Mouse (Mus musculus): ENCODE results near the gene Spon2. TPM values are rescaled to one million over a fixed set of nuclear protein-coding genes. Genes with fewer than 3 reads are reported as not detected.

Gene Spon2
- total and polyA plus RNA-seq, 3 experiments: 0.03 to 0.22 TPM; not detected in 1

GRCm38 (mm10) chr5:33210515-33210914, 7.7 kb downstream of the Spon2 start:
- TF ChIP-seq CTCF (IDR thresholded peaks at IDR 0.05; ENCODE audit: low read depth, low read length) (no peak), GATA1 (IDR thresholded peaks at IDR 0.05; ENCODE audit: borderline replicate concordance, low read length) (no peak), GATA2 (IDR thresholded peaks at IDR 0.05; ENCODE audit: borderline replicate concordance, low read depth, low read length) (no peak), POLR2AphosphoS5 (IDR thresholded peaks at IDR 0.05; ENCODE audit: insufficient replicate concordance, low read depth, low read length) (no peak), TAL1 (conservative IDR thresholded peaks at IDR 0.05; ENCODE audit: low read depth, low read length) (no peak)
- Histone ChIP-seq H3K36me3 (replicated peaks) (peaks cover 10% of the 10 kb centered on the region), H3K27me3 (ENCODE audit: insufficient read depth, low read length) (peaks cover 20% of the 10 kb centered on the region), H3K9me3 (replicated peaks) (no peaks in the 10 kb centered on the region), H3K4me3 (ENCODE audit: low read depth, low read length) (no peak overlapping the region), H3K4me1 (ENCODE audit: insufficient read depth, low read depth, low read length) (peaks cover 43% of the 10 kb centered on the region)
- DNase-seq (ENCODE audit: low spot score) (no peak), ATAC-seq (ENCODE audit: extremely low read depth, insufficient number of reproducible peaks, low FRiP score, poor library complexity, severe bottlenecking) (no peak)

- Histone ChIP-seq H3K9me3 (replicated peaks) (no peaks in the 10 kb centered on the region), H3K36me3 (replicated peaks) (no peaks in the 10 kb centered on the region), H3K4me3 (ENCODE audit: low read depth, low read length) (no peak overlapping the region), H3K27me3 (ENCODE audit: insufficient read depth, low read length) (peaks cover 3% of the 10 kb centered on the region), H3K4me1 (ENCODE audit: insufficient read depth, low read depth, low read length) (peaks cover 50% of the 10 kb centered on the region)
- no peak for DNase-seq (ENCODE audit: low spot score)
- TF ChIP-seq TAL1 (conservative IDR thresholded peaks at IDR 0.05; ENCODE audit: low read depth, low read length) (no peak), CTCF (IDR thresholded peaks at IDR 0.05; ENCODE audit: low read depth, low read length) (no peak), POLR2AphosphoS5 (IDR thresholded peaks at IDR 0.05; ENCODE audit: insufficient replicate concordance, low read depth, low read length) (no peak), GATA2 (IDR thresholded peaks at IDR 0.05; ENCODE audit: borderline replicate concordance, low read depth, low read length) (no peak), GATA1 (IDR thresholded peaks at IDR 0.05; ENCODE audit: borderline replicate concordance, low read length) (no peak)
- no peak for ATAC-seq (ENCODE audit: extremely low read depth, insufficient number of reproducible peaks, low FRiP score, poor library complexity, severe bottlenecking)
Observed at GRCm38 (mm10) chr5:33208533-33209245, 9.6 kb downstream of the Spon2 start.

- Histone ChIP-seq H3K4me3 (ENCODE audit: low read depth, low read length) (no peak overlapping the region), H3K27me3 (ENCODE audit: insufficient read depth, low read length) (peaks cover 3% of the 10 kb centered on the region), H3K9me3 (replicated peaks) (no peaks in the 10 kb centered on the region), H3K4me1 (ENCODE audit: insufficient read depth, low read depth, low read length) (peaks cover 63% of the 10 kb centered on the region), H3K36me3 (replicated peaks) (no peaks in the 10 kb centered on the region)
- ATAC-seq (ENCODE audit: extremely low read depth, insufficient number of reproducible peaks, low FRiP score, poor library complexity, severe bottlenecking) (no peak), DNase-seq (ENCODE audit: low spot score) (no peak)
- TF ChIP-seq POLR2AphosphoS5 (IDR thresholded peaks at IDR 0.05; ENCODE audit: insufficient replicate concordance, low read depth, low read length) (no peak), CTCF (IDR thresholded peaks at IDR 0.05; ENCODE audit: low read depth, low read length) (no peak), GATA2 (IDR thresholded peaks at IDR 0.05; ENCODE audit: borderline replicate concordance, low read depth, low read length) (no peak), GATA1 (IDR thresholded peaks at IDR 0.05; ENCODE audit: borderline replicate concordance, low read length) (no peak), TAL1 (conservative IDR thresholded peaks at IDR 0.05; ENCODE audit: low read depth, low read length) (no peak)
Observed at GRCm38 (mm10) chr5:33207136-33207535, 11.1 kb downstream of the Spon2 start.

GRCm38 (mm10) chr5:33206328-33206727, 11.9 kb downstream of the Spon2 start:
- ATAC-seq (ENCODE audit: extremely low read depth, insufficient number of reproducible peaks, low FRiP score, poor library complexity, severe bottlenecking) (no peak), DNase-seq (ENCODE audit: low spot score) (no peak)
- Histone ChIP-seq H3K9me3 (replicated peaks) (no peaks in the 10 kb centered on the region), H3K36me3 (replicated peaks) (no peaks in the 10 kb centered on the region), H3K4me3 (ENCODE audit: low read depth, low read length) (no peak overlapping the region), H3K4me1 (ENCODE audit: insufficient read depth, low read depth, low read length) (peaks cover 68% of the 10 kb centered on the region), H3K27me3 (ENCODE audit: insufficient read depth, low read length) (peaks cover 3% of the 10 kb centered on the region)
- no peak for TF ChIP-seq GATA2 (IDR thresholded peaks at IDR 0.05; ENCODE audit: borderline replicate concordance, low read depth, low read length)
- no peak for TF ChIP-seq GATA1 (IDR thresholded peaks at IDR 0.05; ENCODE audit: borderline replicate concordance, low read length)
- TF ChIP-seq TAL1 (conservative IDR thresholded peaks at IDR 0.05; ENCODE audit: low read depth, low read length): no peak

- ATAC-seq (ENCODE audit: extremely low read depth, insufficient number of reproducible peaks, low FRiP score, poor library complexity, severe bottlenecking) (no peak), DNase-seq (ENCODE audit: low spot score) (no peak)
- no peak for TF ChIP-seq TAL1 (conservative IDR thresholded peaks at IDR 0.05; ENCODE audit: low read depth, low read length)
- no peak for TF ChIP-seq POLR2AphosphoS5 (IDR thresholded peaks at IDR 0.05; ENCODE audit: insufficient replicate concordance, low read depth, low read length)
- no peak for TF ChIP-seq CTCF (IDR thresholded peaks at IDR 0.05; ENCODE audit: low read depth, low read length)
- no peak for TF ChIP-seq GATA1 (IDR thresholded peaks at IDR 0.05; ENCODE audit: borderline replicate concordance, low read length)
- no peak for TF ChIP-seq GATA2 (IDR thresholded peaks at IDR 0.05; ENCODE audit: borderline replicate concordance, low read depth, low read length)
- no peaks in the 10 kb centered on the region for H3K9me3 ChIP-seq (replicated peaks)
- H3K4me3 ChIP-seq (ENCODE audit: low read depth, low read length): no peak overlapping the region
- H3K36me3 ChIP-seq (replicated peaks): no peaks in the 10 kb centered on the region
- peaks cover 75% of the 10 kb centered on the region for H3K4me1 ChIP-seq (ENCODE audit: insufficient read depth, low read depth, low read length)
- H3K27me3 ChIP-seq (ENCODE audit: insufficient read depth, low read length): peaks cover 3% of the 10 kb centered on the region
Observed at GRCm38 (mm10) chr5:33204284-33204683, 14.0 kb downstream of the Spon2 start.

- no peaks in the 10 kb centered on the region for H3K36me3 ChIP-seq (replicated peaks)
- no peaks in the 10 kb centered on the region; the same call in 1 of the 2 replicates for H3K27me3 ChIP-seq (ENCODE audit: insufficient read depth, low read length)
- ATAC-seq (ENCODE audit: extremely low read depth, insufficient number of reproducible peaks, low FRiP score, poor library complexity, severe bottlenecking): peak; percentile 22; the same call in 1 of the 2 replicates
- peaks cover 70% of the 10 kb centered on the region for H3K4me1 ChIP-seq (ENCODE audit: insufficient read depth, low read depth, low read length)
- TF ChIP-seq CTCF (IDR thresholded peaks at IDR 0.05; ENCODE audit: low read depth, low read length) (peak; percentile 97), POLR2AphosphoS5 (IDR thresholded peaks at IDR 0.05; ENCODE audit: insufficient replicate concordance, low read depth, low read length) (no peak), TAL1 (conservative IDR thresholded peaks at IDR 0.05; ENCODE audit: low read depth, low read length) (no peak), GATA1 (IDR thresholded peaks at IDR 0.05; ENCODE audit: borderline replicate concordance, low read length) (no peak), GATA2 (IDR thresholded peaks at IDR 0.05; ENCODE audit: borderline replicate concordance, low read depth, low read length) (no peak)
- peak overlapping the region; percentile 1; the same call in 1 of the 2 replicates for H3K4me3 ChIP-seq (ENCODE audit: low read depth, low read length)
- peak; percentile 57 for DNase-seq (ENCODE audit: low spot score)
- no peaks in the 10 kb centered on the region for H3K9me3 ChIP-seq (replicated peaks)
Observed at GRCm38 (mm10) chr5:33203691-33204242, 14.5 kb downstream of the Spon2 start.

Measured in G1E (cell line).